Mouse (Mus musculus) forebrain, embryonic 10.5 days (tissue): ENCODE measurements around the gene Gm45021. TPM values are rescaled to one million over a fixed set of nuclear protein-coding genes. Genes with fewer than 3 reads are reported as not detected.

ENCODE experiments used
- DNase-seq: peaks from one replicate; pipeline ENCODE4 v3.0.0-alpha.2; 2017; ENCODE audit warnings: low spot score; ENCODE audit errors: extremely low spot score
- H3K27ac ChIP-seq: fragments of 300-500 bp; sonication (generic); 2 replicates; pipeline ENCODE4 v1.5.1; 2016; ENCODE audit warnings: mild to moderate bottlenecking
- H3K27me3 ChIP-seq: fragments of 300-500 bp; sonication (generic); 2 replicates; pipeline ENCODE4 v1.6.1; 2016; ENCODE audit warnings: mild to moderate bottlenecking; ENCODE audit not compliant: poor library complexity, severe bottlenecking
- H3K36me3 ChIP-seq: fragments of 300-500 bp; sonication (generic); replicated peaks from 2 replicates; pipeline ENCODE4 v1.6.1; 2016; ENCODE audit warnings: mild to moderate bottlenecking, moderate library complexity
- H3K4me1 ChIP-seq: fragments of 300-500 bp; sonication (generic); 2 replicates; pipeline ENCODE4 v1.6.1; 2016
- H3K4me3 ChIP-seq: fragments of 300-500 bp; sonication (generic); 2 replicates; pipeline ENCODE4 v1.5.1; 2016; ENCODE audit warnings: mild to moderate bottlenecking, moderate library complexity
- H3K9me3 ChIP-seq: fragments of 300-500 bp; sonication (generic); 2 replicates; pipeline ENCODE4 v1.6.1; 2016; ENCODE audit warnings: mild to moderate bottlenecking, moderate library complexity
- WGBS: fragments of 180-500 bp; shearing (Covaris S2); methylation state at CpG from one replicate; pipeline ENCODE4 v1.1.7; 2016; 5-methylcytosine and 5-hydroxymethylcytosine counted together
- polyA plus RNA-seq: library from polyadenylated mRNA; unstranded; fragments of >200 nt; fragmentation: Nextera tagmentation; extraction: Ambion mirVana; gene quantifications from 2 replicates; pipeline ENCODE4 v1.2.1, GENCODE M21; 2016

Gene Gm45021
- not detected in 2 replicates for polyA plus RNA-seq

GRCm38 (mm10) chr6:48589194-48589750 is at the start of gene Gm45021:
Gene Gm45021, plus strand, starts transcription at chr6:48589610.
- Histone ChIP-seq H3K4me1 (peaks cover 13% of the 10 kb centered on the region), H3K27ac (no peak within 1 kb of the TSS), H3K4me3 (no peak within 1 kb of the TSS), H3K9me3 (no peaks in the 10 kb centered on the region; the same call in 1 of the 2 replicates), H3K36me3 (no peaks in the 10 kb centered on the region), H3K27me3 (no peaks in the 10 kb centered on the region)
- DNase-seq: no peak
- WGBS: 69% methylated on average over 6 of the region's 6 CpGs

- no peaks in the 10 kb centered on the region for H3K9me3 ChIP-seq
- H3K4me1 ChIP-seq: peaks cover 48% of the 10 kb centered on the region
- no peak overlapping the region for H3K27ac ChIP-seq
- H3K36me3 ChIP-seq: peaks cover 30% of the 10 kb centered on the region
- no peaks in the 10 kb centered on the region for H3K27me3 ChIP-seq
- DNase-seq: no peak
- no peak overlapping the region for H3K4me3 ChIP-seq
- WGBS: 77% methylated on average over 5 of the region's 5 CpGs
Observed at GRCm38 (mm10) chr6:48539860-48540259, 49.5 kb upstream of the Gm45021 start.

GRCm38 (mm10) chr6:48540721-48541120 is 48.7 kb upstream of the Gm45021 start:
- no peak for DNase-seq
- no peaks in the 10 kb centered on the region for H3K27me3 ChIP-seq
- no peak overlapping the region for H3K4me3 ChIP-seq
- peaks cover 30% of the 10 kb centered on the region for H3K36me3 ChIP-seq
- H3K9me3 ChIP-seq: no peaks in the 10 kb centered on the region
- peaks cover 48% of the 10 kb centered on the region for H3K4me1 ChIP-seq
- WGBS: 78% methylated on average over 3 of the region's 3 CpGs
- no peak overlapping the region for H3K27ac ChIP-seq

- Histone ChIP-seq H3K27me3 (no peaks in the 10 kb centered on the region), H3K4me1 (peaks cover 45% of the 10 kb centered on the region), H3K36me3 (peaks cover 30% of the 10 kb centered on the region), H3K4me3 (no peak overlapping the region), H3K27ac (peak overlapping the region; percentile 67; the same call in 1 of the 2 replicates), H3K9me3 (no peaks in the 10 kb centered on the region)
- DNase-seq: no peak
- 57% methylated on average over 7 of the region's 7 CpGs for WGBS
Observed at GRCm38 (mm10) chr6:48541560-48542450, 47.6 kb upstream of the Gm45021 start.

GRCm38 (mm10) chr6:48542631-48543030 is 46.8 kb upstream of the Gm45021 start:
- Histone ChIP-seq H3K4me1 (peaks cover 36% of the 10 kb centered on the region), H3K27ac (peak overlapping the region; percentile 67; the same call in 1 of the 2 replicates), H3K9me3 (no peaks in the 10 kb centered on the region), H3K27me3 (no peaks in the 10 kb centered on the region), H3K4me3 (no peak overlapping the region), H3K36me3 (peaks cover 30% of the 10 kb centered on the region)
- no peak for DNase-seq
- 86% methylated on average over 3 of the region's 3 CpGs for WGBS

GRCm38 (mm10) chr6:48545251-48545650 is 44.2 kb upstream of the Gm45021 start:
- Histone ChIP-seq H3K4me1 (peaks cover 18% of the 10 kb centered on the region), H3K27ac (no peak overlapping the region)
- WGBS: 81% methylated on average over 5 of the region's 5 CpGs

GRCm38 (mm10) chr6:48546271-48546670 is 43.1 kb upstream of the Gm45021 start:
- Histone ChIP-seq H3K27ac (no peak overlapping the region), H3K4me3 (no peak overlapping the region), H3K9me3 (no peaks in the 10 kb centered on the region), H3K36me3 (peaks cover 13% of the 10 kb centered on the region), H3K27me3 (no peaks in the 10 kb centered on the region), H3K4me1 (peaks cover 13% of the 10 kb centered on the region)
- 71% methylated on average over 1 of the region's 1 CpGs for WGBS
- DNase-seq: peak; percentile 44

More at GRCm38 (mm10) chr6:48545251-48545650, 44.2 kb upstream of the Gm45021 start:
- DNase-seq: no peak
- no peaks in the 10 kb centered on the region for H3K9me3 ChIP-seq
- H3K36me3 ChIP-seq: peaks cover 23% of the 10 kb centered on the region
- no peak overlapping the region for H3K4me3 ChIP-seq
- no peaks in the 10 kb centered on the region for H3K27me3 ChIP-seq

GRCm38 (mm10) chr6:48546858-48547257 is 42.6 kb upstream of the Gm45021 start:
- no peak for DNase-seq
- Histone ChIP-seq H3K27me3 (no peaks in the 10 kb centered on the region), H3K27ac (no peak overlapping the region), H3K36me3 (peaks cover 8% of the 10 kb centered on the region; the same call in 1 of the 2 replicates), H3K9me3 (no peaks in the 10 kb centered on the region), H3K4me3 (no peak overlapping the region), H3K4me1 (peaks cover 7% of the 10 kb centered on the region; the same call in 1 of the 2 replicates)
- 75% methylated on average over 4 of the region's 4 CpGs for WGBS

GRCm38 (mm10) chr6:48548314-48548713 is 41.1 kb upstream of the Gm45021 start:
- WGBS: 91% methylated on average over 6 of the region's 6 CpGs
- Histone ChIP-seq H3K4me1 (no peaks in the 10 kb centered on the region), H3K4me3 (no peak overlapping the region), H3K36me3 (no peaks in the 10 kb centered on the region), H3K27ac (no peak overlapping the region), H3K9me3 (no peaks in the 10 kb centered on the region), H3K27me3 (no peaks in the 10 kb centered on the region)
- no peak for DNase-seq

- Histone ChIP-seq H3K27me3 (no peaks in the 10 kb centered on the region), H3K9me3 (no peaks in the 10 kb centered on the region), H3K4me3 (no peak overlapping the region), H3K36me3 (peaks cover 14% of the 10 kb centered on the region), H3K4me1 (peaks cover 20% of the 10 kb centered on the region), H3K27ac (no peak overlapping the region)
- DNase-seq: no peak
- WGBS: 71% methylated on average over 4 of the region's 4 CpGs
Observed at GRCm38 (mm10) chr6:48552918-48553317, 36.5 kb upstream of the Gm45021 start.

- Histone ChIP-seq H3K4me1 (peaks cover 20% of the 10 kb centered on the region), H3K4me3 (peak overlapping the region; percentile 56), H3K27me3 (no peaks in the 10 kb centered on the region), H3K27ac (peak overlapping the region; percentile 92), H3K9me3 (no peaks in the 10 kb centered on the region), H3K36me3 (peaks cover 14% of the 10 kb centered on the region)
- WGBS: 86% methylated on average over 4 of the region's 4 CpGs
- no peak for DNase-seq
Observed at GRCm38 (mm10) chr6:48553819-48554218, 35.6 kb upstream of the Gm45021 start.

- peak; percentile 91 for DNase-seq
- Histone ChIP-seq H3K4me3 (peak within 1 kb of the TSS; percentile 56), H3K27me3 (no peaks in the 10 kb centered on the region), H3K27ac (peak within 1 kb of the TSS; percentile 92), H3K36me3 (peaks cover 19% of the 10 kb centered on the region), H3K4me1 (peaks cover 20% of the 10 kb centered on the region), H3K9me3 (no peaks in the 10 kb centered on the region)
- under 1% methylated on average over 39 of the region's 39 CpGs for WGBS
Observed at GRCm38 (mm10) chr6:48554280-48555103, 34.9 kb upstream of the Gm45021 start, which contains the start of gene Lrrc61. Gene Lrrc61, plus strand, starts transcription at chr6:48554796.
